Mouse (Mus musculus) gonadal fat pad, adult 2 months (tissue): ENCODE measurements around the gene Acbd4. TPM values are rescaled to one million over a fixed set of nuclear protein-coding genes. Genes with fewer than 3 reads are reported as not detected.

Source experiments
- DNase-seq: peaks from one replicate; pipeline ENCODE4 v3.0.0-alpha.2; 2012; ENCODE audit warnings: low read depth
- polyA plus RNA-seq: library from polyadenylated mRNA; depleted of rRNA; stranded (reverse); fragments of >200 nt; gene quantifications from 2 replicates; pipeline ENCODE4 v1.2.3, GENCODE M21; 2012; rRNA removed

Acbd4 gene
- polyA plus RNA-seq, result 92.7 and 113 TPM in 2 replicates

DNA sequence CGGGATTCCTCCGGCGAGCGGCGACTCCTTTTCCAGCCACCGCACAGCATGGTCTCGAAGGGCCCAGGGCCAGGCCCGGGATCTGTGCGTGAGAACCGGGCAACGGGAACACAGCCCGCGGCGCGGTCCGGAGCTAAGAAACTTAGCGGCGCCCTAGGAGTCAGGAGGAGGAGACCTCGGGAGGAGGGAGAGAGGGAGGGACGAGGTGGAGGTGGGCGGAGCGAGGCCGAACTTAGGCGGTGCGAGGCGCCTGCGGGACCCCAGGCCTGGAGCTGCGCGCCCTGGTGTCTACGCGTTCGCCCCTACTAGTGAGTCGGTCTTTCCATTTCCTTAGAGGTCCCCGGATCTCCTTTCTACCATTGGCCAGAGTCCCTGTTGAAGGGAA lies at the start of gene Acbd4, which contains the start of gene Plcd3:
TSS of gene Acbd4 (plus strand) at position 202 of the 385 bp plus-strand sequence.
TSS of gene Plcd3 (minus strand) at position 178 of the 385 bp plus-strand sequence.
- DNase-seq, result no peak

DNA sequence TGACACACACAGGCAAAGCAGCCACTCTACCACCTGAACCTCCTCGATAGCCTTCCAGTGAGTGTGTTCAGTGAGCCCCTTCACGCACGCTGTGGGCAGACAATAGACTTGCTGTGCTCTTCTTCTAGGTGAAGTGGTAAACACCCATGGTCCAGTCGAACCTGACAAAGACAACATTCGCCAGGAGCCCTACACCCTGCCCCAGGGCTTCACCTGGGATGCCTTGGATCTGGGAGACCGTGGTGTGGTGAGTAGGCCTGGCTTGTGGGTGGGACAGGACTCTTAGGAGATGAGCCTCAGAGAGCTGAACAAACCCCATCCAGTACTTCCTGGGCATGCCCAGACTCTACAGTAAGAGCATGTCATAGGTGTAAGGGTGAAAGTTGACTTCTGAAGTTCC lies 49.4 kb upstream of the Acbd4 start:
- DNase-seq, result no peak

DNA sequence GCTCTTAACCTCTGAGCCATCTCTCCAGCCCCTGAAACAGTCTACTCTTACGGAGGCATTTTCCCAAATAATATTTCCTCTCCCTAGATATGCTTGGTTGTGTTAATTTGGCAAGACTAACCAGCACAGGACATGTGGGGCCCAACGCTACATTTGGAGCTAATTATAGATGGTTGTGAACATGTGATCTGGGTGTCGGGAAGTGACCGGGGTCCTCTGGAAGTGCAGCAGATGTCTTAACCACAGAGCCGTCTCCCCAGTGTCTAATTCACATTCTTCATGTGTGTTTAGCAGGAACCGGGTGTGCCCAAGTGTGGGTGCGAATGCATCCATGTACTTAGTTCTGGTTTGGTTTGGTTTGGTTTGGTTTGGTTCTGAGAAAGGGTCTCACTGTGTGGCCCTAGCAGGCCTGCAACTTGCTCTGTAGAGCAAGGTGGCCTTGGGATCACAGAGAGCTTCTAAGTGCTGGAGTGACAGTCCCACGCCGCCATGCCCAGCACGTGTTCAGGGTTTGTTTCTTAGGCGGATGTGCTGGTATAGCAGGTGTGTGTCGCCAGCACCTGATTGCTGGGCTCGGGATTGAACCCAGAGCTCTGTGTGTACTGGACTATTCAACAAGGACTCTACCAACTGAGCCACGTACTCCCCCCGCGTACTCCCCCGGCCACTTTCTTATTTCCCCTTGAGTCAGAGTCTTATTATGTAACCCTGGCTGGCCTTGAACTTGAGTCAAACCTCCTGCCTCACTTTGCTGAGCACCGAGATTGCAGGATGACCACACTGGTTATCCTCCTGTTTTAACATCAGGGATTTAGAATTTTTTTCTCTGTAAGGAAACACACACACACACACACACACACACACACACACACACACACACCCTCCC lies 48.0 kb upstream of the Acbd4 start:
- DNase-seq, result no peak

DNA sequence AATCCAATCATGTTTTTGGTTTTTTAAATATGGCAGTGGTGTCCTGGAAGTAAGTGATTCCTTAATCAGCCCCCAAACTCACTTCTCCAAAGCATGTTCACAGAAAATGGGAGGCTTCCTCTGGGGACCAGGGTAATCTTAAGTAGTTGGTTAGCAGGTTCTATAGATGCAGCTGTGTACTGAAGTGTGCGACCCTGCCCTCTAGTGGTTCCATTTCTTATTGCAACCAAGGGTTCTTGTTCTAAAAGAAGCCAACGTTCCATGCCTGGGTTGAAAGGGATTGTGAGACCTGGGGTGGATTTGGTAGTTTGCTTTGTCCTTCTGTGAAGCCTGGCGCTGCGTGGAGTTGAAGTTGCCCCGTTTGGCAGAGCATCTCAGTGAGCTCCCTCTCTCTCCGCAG lies 46.7 kb upstream of the Acbd4 start:
- no peak for DNase-seq

DNA sequence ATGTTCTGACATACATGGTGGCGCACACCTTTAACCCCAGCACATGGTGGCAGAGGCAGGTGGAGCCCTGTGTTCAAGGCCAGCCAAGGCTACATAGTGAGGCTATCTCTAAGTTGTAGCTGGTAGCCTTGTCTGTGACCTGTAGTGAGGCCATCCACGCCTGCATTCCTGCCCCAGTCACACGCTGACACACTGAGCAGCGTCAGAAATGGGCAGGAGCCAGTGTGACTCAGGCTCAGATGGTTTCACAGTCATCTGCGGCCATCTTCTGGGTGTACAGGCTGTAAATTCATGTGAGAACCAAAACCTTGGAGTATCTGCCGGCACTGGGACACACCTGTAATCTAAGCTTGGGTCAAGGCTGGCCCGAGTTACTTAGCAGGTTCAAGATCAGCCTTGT lies 44.8 kb upstream of the Acbd4 start:
- DNase-seq, result no peak

DNA sequence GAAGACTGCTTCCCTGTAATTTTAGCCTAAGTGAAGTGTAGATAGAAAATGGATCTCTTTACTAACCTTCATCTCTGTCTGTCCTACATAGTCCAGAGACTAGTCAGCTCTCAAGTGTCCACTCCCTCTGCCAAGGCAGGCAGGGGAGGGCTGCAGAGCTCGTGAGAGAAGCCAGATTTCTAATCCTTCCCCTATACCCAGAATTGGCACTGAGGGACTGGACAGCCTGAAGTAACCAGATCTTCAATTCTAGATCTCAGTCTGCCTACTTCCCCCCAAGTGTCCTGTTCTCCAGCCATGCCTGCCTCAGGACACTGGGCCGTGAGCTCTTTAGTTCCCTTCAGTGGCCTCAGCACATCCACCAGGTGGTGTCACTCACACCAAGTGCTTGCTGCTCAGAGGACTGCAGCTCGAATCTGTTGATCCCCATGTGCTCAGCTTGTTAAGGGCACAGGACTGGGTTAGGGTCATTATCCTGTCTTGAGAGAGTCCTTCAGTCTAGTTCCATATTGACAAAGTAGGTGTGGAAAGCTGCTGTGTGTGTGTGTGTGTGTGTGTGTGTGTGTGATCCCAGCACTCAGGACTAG lies 42.9 kb upstream of the Acbd4 start:
- DNase-seq, result no peak

DNA sequence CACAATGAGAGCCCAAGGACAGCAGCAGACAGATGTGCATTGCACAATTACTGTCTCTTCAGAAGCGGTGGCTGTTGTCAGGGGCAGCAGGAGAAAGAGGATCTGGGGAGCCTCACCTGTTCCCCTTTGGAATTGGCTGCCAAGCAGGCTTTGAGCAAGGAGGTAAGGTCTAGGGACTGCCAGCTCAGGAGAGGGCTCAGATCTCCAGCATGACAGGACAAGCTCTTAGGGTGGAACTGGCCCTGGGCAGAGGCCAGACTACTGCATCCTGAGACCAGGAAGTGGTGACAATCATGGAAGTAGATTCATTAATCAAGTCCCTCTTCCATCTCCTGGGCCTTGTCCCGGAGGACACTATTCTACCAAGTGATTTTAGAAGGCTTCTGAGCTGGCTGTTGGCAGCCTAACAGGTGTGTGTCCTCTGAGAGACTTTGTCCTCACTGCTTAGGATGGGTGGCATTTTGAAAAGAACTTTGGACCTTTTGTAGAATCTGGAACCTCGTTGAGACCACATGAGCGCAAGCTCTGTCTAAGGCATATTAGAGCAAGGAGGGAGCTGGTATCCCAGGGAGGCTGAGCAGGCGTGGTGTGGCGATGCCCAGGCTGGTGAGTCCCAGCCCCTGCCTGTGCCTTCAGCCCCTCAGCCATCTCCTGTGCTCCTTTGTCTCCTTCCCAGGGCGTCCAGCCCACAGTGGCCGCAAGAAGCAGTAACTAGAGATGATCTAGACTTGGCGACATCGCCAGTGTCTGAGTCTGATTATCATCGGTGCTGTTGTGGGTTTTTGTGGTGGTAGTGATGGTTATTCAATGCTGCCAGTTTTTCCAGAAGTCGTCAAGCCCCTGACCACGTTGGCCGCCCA lies 35.1 kb upstream of the Acbd4 start:
- DNase-seq, result no peak

DNA sequence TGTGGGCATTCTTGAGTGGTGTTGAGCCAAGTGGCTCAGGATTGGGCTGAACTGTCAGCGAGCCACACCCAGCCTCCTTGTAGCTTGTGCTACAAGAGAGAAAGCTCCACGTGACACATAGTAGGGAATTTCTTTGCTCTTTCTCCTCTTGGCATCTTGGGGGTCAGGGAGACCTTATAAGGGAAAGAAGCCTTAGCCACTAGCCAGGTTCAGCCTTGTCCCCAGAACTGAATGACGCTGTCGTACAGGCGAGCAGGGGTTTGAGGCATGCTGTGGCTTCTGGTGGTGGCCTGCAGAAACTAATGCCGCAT lies 34.5 kb upstream of the Acbd4 start:
- no peak for DNase-seq

DNA sequence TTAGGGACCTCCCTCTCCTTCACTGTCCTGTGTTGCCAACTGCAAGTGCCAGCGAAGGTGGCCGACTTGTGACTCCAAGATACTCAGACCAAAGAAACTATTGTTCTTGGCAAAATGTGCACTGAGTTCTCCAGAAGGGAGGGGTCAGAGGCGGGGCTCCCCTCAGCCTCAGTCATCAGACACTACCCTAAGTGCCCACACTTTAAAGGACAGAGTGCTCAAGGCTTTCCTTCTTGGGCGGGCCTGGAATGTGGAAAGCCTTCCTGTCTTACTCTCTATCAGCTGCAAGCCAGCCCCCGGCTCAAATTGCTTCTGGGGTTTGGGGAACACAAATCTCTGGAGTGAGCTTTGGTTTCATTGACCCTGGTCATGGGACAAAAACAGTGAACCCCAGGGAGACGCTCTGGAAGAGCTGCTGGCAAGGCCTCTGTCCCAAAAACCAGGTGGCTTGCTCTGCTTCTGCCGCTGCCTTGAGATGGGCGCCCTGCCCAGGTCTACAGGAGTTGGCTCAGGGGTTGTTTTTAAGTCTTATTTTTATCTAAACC lies 34.0 kb upstream of the Acbd4 start:
- no peak for DNase-seq

DNA sequence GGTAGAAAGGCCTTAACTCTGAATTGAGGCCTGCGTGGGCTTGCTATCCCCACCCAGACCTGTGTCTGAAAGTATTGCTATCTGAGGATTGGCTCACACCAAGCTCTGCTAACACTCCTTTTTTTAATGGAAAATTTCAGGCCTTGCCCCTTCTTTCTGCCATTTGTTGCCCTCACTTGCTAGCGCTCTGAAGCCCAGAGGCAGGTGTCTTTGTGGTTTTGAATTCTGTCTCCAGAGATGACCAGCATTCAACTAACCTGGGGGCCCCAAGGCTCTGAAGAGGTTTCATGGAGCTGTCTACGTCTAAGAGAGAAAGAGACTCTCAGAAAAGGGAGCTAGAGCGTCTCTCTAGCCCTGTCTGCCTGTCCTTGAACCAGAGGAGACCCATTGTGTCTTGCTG lies 33.2 kb upstream of the Acbd4 start:
- DNase-seq, result no peak

DNA sequence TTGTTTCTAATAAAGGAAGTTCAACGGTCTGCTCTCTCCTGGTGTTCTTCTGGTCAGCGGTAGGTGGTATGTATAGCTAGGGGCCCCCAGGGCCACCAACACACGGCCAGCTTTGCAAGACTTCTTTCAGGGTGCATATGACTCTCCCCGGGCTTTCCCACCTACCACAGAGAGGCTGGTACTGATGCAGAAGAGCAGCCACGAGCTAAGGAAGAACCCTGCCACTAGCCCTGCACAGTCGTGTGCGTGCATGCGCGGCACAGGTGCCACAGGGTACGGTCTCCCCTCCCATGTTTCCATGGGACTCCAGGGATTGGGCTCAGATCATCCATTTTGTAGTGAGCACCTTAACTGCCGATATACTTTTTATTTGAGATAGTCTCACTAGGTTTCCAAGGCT lies 32.6 kb upstream of the Acbd4 start:
- no peak for DNase-seq

DNA sequence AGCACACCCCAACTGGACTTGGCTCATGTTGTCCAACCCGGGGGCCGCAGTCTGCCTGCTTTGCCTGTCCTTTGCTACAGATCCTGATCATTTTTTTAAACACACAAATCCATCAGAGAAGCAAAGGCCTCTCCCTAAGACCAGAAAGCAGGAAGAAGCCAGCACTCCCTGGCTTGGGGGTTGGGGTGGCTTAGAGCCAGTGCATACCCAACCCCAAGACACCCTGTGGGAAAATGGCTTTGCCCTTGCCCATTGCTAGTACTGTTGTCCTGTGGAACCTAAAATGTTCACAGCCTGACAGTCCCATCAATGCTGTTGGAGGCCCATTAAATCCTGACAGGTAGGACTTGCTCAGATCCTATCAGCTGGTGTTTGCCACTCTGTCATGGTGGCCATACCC lies 31.8 kb upstream of the Acbd4 start:
- no peak for DNase-seq

DNA sequence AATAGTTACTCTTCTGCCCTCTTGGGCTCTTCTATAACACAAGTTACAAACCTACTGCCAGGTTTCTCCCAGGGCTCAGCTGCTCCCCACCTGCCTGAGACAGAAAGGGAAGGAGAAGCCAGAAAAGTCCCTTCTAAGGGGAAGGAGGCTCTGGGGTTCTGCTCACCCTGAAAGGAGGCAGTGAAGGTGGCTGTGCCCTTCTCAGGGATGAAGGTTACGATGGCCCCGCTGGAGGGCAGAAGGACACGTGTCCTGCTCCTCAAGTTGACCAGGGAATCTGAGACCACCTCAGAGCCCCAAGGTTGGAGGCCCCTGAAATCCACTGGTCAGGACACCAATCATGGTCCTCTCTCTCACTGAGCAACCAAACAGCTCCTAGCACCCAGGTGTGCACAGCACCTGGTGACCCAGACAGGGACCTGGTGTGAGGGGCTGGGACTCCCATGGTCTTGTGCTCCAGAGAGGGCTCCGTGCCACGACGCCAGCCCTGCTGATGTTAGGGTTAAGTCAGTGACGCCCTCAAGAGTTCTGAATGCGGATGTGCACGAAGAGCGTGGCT lies 31.1 kb upstream of the Acbd4 start:
- no peak for DNase-seq

DNA sequence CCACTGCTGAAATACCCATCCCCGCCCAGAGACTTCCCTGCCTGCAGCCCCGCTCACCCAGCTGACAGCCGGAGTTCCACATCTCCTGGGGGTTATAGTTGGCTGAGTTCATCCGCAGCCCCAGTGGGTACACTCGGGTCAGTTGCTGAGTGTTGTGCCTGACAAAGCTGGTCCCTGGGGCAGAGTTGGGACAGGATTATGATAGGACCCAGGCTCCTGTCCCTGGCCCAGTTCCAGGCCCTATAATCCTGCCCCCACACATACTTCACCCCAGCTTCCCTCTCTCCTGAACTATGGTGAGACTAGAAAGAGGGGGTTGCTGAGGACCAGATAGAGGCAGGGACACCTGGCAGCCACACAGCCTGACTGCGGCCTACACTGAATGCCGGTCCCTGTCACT lies 27.8 kb upstream of the Acbd4 start:
- no peak for DNase-seq

DNA sequence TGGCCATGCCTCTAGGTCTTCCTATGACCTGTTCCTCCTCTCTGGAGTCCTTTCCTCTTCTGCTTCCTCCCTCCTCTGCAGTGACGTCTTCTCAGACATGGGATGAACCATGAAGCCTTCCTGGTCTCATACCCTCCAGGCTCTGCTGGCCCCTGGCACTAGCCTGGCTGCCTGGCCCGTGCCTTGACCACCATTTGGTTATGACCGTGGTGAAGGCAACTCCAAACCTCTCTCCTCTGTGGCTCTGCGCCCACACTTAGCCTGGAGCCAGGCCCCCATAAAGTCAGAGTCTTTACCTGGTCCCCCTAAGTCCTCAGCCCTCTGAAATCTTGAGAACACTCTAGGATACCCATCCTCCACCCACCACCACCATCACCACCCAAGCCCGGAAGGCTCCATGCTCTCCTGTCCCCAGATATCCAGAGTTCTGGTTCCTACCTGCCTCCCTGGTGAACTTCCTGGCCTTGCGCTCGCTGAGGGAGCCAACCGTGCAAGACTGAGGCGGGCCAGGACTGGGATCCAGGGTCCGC lies 27.3 kb upstream of the Acbd4 start:
- DNase-seq, result no peak

DNA sequence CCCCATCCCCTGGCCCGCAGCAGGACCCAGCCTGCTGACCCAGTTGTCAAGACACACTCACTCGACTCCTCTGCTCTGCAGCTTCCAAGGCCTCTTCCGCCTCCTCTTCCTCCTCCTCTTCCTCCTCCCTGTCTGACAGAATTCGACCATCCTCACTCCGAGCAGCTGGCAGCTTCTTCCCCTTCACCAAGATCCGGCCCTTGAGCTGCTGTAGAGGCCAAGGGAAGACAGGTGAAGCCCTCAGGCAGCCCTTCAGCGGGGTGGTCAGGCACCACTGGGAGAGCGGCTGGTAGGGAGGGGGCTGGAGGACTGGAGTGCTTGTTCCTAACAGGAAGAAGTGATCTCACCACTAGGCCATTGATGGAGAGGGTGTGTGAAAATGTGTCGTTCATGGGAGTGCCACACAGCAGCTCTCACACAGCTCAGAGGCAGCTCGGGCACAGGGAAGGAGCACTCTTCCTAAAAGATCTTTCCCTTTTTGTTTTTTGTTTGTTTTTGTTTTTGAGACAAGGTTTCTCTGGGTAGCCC lies 26.6 kb upstream of the Acbd4 start:
- DNase-seq, result no peak

DNA sequence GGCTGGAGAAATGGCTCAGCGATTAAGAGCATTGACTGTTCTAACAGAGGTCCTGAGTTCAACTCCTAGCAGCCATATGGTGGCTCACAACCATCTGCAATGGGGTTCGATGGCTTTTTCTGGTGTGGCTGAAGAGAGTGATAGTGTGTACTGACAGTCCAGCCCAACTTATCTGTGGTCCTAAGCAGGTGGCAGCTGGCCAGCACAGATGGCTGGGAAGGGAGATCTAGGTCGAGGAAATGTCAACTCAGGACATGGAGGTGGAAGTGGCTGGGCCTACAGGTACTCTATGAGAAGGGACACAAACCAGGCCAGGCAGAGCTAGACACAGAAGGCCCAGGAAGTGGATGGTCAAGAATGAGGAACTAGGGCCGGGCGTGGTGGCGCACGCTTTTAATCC lies 25.5 kb upstream of the Acbd4 start:
- DNase-seq, result no peak

DNA sequence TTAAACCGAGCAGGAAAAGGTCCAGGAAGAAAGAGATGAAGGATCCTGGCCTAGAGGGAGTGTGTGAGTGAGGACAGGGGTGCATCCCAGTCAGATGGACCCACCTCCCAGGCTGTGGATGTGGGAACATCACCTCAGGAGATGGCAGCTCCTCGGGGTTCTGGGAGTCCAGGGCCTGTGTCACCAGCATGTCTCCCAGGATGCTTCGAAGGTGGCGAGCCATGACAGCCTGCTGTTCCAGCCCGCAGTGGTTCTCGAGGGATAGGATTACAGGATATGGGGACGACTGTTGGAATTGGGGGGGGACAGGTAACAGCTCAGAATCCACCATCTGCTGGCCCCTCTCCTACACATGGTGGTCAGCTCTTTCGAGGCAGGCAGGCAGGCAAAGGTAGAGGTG lies 24.9 kb upstream of the Acbd4 start:
- no peak for DNase-seq

DNA sequence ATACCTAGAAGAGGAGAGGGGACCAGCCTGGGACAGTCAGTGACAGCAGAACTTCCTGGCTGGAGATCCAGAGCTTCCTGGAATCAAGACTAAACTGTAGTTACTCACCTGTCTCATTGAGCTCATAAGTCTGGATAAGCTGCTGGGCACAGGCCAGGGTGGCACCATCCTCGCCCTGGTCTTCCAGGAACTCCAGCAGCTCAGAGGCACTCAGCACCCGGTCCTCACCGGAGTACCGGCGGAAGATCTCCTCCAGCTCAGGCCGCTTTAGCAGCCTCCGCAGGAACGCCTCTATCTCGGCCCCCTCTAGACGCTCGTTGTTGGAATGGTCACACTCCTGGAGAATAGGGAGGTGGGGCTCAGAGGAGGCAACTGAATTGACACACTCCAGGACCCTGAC lies 23.4 kb upstream of the Acbd4 start:
- DNase-seq, result no peak

DNA sequence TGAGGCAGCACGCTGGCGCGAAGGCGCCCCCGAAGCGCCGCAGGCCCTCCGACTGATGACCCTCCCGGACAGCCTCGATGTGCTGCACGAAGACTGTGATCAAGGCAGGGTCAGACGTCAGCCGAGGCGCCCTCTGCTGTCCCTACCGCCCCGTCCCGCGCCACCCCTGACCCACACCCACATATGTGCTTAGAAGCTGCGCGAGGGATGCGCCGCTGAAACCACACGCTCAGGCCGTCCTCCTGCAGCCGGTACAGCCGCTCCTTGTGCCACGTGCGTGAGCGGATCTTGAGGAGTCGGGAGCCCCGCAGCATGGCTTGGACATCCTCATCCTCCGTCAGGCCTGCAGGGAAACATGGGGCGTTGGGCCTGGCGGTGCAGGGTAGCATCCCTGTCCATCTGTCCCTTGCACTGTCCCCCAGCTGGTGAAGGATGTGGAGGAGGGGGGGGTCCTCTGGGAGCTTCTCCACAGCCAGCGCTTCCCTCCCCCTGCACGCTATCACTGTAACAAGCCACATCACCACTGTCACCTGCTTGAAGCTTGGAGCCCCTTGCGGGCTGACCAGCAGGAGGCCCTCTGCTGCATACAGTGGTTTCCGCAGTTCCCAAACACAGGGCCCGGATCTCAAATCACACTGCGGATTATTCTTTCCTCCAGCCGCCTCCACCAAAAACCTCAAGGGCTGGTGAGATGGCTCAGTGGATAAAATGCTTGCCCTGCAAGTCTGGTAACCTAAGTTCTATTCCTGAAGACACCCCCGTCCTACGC lies 21.0 kb upstream of the Acbd4 start:
- DNase-seq, result no peak

DNA sequence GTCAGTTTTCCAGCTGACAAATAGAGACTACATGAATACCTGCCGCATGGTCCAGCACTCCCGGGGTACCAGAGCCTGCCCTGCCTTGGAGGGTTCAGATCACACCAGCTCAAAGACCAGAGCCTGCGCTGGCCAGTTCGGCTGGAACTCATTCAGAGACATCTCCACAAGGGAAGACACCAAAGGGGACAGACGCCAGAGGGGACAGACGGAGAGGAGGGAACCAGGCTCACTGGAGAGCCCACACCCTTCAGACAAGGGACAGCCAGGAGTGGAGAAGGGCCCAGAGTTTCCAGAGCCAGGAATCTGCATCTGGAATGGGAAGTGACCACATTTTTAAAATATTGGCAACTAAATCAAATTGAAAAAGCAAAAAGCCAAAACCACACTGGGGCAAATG lies 19.9 kb upstream of the Acbd4 start:
- no peak for DNase-seq
